Mouse (Mus musculus) hindbrain, embryonic 15.5 days (tissue): Measurements from ENCODE around the gene Mau2. TPM values are rescaled to one million over a fixed set of nuclear protein-coding genes. Genes with fewer than 3 reads are reported as not detected.
"Not testable (repeated sequence)": the region's sequence is repeated elsewhere in the genome, so short reads cannot be mapped to it uniquely, and the experiment has no call there.

Experiments
- ATAC-seq: fragments of 200-750 bp; cut with Nextera tagmentation; 2 replicates; pipeline ENCODE4 v1.8.0; 2017; ENCODE audit warnings: low read depth, moderate number of reproducible peaks, moderate TSS enrichment; ENCODE audit not compliant: low FRiP score
- H3K27ac ChIP-seq: fragments of 300-500 bp; sonication (generic); replicated peaks from 2 replicates; pipeline ENCODE4 v1.5.1; 2015; ENCODE audit warnings: mild to moderate bottlenecking, inconsistent platforms
- H3K27me3 ChIP-seq: fragments of 300-500 bp; sonication (generic); 2 replicates; pipeline ENCODE4 v1.6.1; 2015; ENCODE audit warnings: control low read depth, inconsistent platforms
- H3K36me3 ChIP-seq: fragments of 300-500 bp; sonication (generic); 2 replicates; pipeline ENCODE4 v1.6.1; 2015; ENCODE audit warnings: control low read depth, inconsistent platforms
- H3K4me1 ChIP-seq: fragments of 300-500 bp; sonication (generic); replicated peaks from 2 replicates; pipeline ENCODE4 v1.6.1; 2015; ENCODE audit warnings: control low read depth, inconsistent platforms
- H3K4me2 ChIP-seq: fragments of 300-500 bp; sonication (generic); 2 replicates; pipeline ENCODE4 v1.6.1; 2015; ENCODE audit warnings: moderate library complexity, mild to moderate bottlenecking, inconsistent platforms
- H3K4me3 ChIP-seq: fragments of 300-500 bp; sonication (generic); 2 replicates; pipeline ENCODE4 v1.5.1; 2015; ENCODE audit warnings: mild to moderate bottlenecking, inconsistent platforms
- H3K9ac ChIP-seq: fragments of 300-500 bp; sonication (generic); 2 replicates; pipeline ENCODE4 v1.6.1; 2015; ENCODE audit warnings: inconsistent platforms
- H3K9me3 ChIP-seq: fragments of 300-500 bp; sonication (generic); 2 replicates; pipeline ENCODE4 v1.6.1; 2016; ENCODE audit warnings: control low read depth, inconsistent platforms
- WGBS: fragments of 180-500 bp; shearing (Covaris S2); methylation state at CpG from one replicate; pipeline ENCODE4 v1.1.7; 2015; 5-methylcytosine and 5-hydroxymethylcytosine counted together
- polyA plus RNA-seq: library from polyadenylated mRNA; unstranded; fragments of >200 nt; fragmentation: Nextera tagmentation; extraction: Ambion mirVana; gene quantifications from 2 replicates; pipeline ENCODE4 v1.2.1, GENCODE M21; 2015

The Mau2 gene
- polyA plus RNA-seq, 1 experiment from 2014 or later: 72.2 TPM

DNA sequence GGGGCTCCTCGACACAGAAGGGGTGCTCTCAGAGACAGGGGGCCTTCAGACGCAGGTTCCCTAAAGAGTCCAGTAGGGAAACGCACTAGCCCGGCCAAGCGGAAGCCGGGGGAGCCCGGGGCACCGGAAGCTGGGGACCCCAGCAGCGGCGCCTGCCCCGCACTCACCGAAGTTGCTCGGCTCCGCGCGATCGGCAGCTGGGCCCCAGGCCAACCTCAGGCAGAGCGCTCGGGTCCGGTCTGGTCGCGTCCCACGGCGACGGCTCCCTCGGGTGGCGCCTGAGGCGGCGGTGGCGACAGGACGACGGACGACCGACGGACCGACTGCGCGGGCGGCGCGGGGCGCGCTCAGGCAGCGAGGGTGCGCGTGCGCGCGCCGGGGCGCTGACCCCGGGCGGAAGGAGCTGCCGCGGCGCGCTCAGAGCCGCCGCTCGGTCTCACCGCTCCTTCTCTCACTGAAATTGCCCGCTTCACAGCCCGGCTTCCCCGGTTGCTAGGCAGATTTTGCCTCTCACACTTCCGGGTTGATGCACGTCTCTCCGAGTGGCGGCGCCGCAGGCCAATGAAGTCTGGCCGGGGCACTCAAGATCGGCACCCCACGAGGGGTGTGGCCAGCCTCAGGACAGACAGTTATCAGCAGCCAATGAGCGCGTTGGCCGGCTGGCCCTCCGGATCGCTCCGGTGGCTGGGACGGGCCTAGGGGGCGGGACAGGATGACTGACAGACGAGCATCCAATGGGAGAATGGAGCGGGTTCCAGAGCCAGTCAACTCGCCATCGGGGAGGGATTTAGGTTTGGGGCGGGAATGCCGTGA, 46.6 kb downstream of the Mau2 start, which contains the start of gene Gatad2a:
Gene Gatad2a (minus strand): TSS at position 609 of the 813 bp plus-strand sequence.
- peak within 1 kb of the TSS; percentile 81 for H3K4me2 ChIP-seq
- peak within 1 kb of the TSS; percentile 85 for H3K4me3 ChIP-seq
- peak; percentile 100 for ATAC-seq
- H3K36me3 ChIP-seq: no peaks in the 10 kb centered on the region
- H3K4me1 ChIP-seq: peaks cover 20% of the 10 kb centered on the region
- no peaks in the 10 kb centered on the region for H3K9me3 ChIP-seq
- whole genome bisulfite sequencing: under 1% methylated on average over 63 of the region's 87 CpGs
- peak within 1 kb of the TSS; percentile 60 for H3K9ac ChIP-seq
- peak within 1 kb of the TSS; percentile 75 for H3K27ac ChIP-seq
- H3K27me3 ChIP-seq: no peaks in the 10 kb centered on the region

DNA sequence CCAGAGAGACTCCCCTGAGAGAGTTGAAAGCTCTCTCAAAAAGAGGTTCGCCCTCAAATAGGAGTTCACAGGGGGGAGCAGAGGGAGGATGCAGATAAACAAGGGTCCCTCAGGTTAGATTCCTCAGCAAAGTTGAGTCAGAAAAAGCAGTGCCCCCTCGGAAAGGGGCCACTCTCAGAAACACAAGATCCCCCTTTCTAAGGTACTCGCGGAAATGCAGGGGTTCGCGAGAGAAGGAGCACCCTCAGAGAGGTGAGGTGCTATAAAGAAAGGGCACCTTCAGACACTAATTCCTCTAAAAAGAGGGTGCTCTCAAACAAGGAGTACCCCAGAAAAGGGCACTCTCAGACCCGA, 47.1 kb downstream of the Mau2 start:
- H3K4me1 ChIP-seq: peaks cover 20% of the 10 kb centered on the region
- no peak for ATAC-seq
- 3% methylated on average over 7 of the region's 7 CpGs for WGBS
- H3K27ac ChIP-seq: peak overlapping the region; percentile 74; the same call in 1 of the 2 replicates
- no peaks in the 10 kb centered on the region for H3K36me3 ChIP-seq
- H3K9ac ChIP-seq: peak overlapping the region; percentile 60
- H3K4me2 ChIP-seq: peak overlapping the region; percentile 78
- no peaks in the 10 kb centered on the region for H3K9me3 ChIP-seq
- H3K4me3 ChIP-seq: peak overlapping the region; percentile 85
- no peaks in the 10 kb centered on the region for H3K27me3 ChIP-seq

DNA sequence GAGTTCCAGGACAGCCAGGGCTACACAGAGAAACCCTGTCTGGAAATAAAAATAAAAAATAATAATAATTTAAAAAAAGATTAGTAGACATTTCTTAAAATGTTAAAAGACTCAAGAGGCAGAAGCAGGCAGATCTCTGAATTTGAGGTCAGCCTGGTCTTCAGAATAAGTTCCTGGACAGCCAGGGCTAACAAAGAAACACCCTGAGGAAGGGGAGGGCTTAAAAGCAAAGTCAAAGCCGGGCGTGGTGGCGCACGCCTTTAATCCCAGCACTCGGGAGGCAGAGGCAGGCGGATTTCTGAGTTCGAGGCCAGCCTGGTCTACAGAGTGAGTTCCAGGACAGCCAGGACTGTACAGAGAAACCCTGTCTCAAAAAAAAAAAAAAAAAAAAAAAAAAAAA, 53.6 kb downstream of the Mau2 start:
- not testable (repeated sequence) for H3K4me3 ChIP-seq, H3K27ac ChIP-seq, H3K36me3 ChIP-seq, H3K27me3 ChIP-seq, H3K4me1 ChIP-seq, ATAC-seq, H3K4me2 ChIP-seq, H3K9ac ChIP-seq, H3K9me3 ChIP-seq
- WGBS: 100% methylated on average over 5 of the region's 7 CpGs

DNA sequence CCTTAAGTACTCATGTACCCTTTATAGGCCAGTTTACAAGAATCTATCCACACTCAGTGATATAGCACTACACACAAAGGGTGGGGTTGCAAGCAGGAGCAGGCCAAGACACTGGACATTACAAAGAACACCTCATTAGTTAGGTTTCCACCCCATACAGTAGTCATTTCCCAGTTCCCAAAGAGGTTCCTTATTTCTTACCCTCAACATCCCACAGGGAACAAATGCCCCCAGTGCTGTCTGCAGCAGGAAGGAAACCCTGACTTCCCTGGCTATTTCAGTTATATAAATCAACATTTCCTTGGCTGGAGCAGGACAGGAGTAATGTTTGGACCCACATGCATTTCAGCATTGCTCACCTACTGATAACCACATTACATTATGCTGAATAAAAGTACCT, 54.8 kb downstream of the Mau2 start:
- H3K9ac ChIP-seq: no peak overlapping the region
- no peak overlapping the region for H3K27ac ChIP-seq
- no peak overlapping the region for H3K4me3 ChIP-seq
- no peaks in the 10 kb centered on the region for H3K4me1 ChIP-seq
- no peaks in the 10 kb centered on the region for H3K9me3 ChIP-seq
- ATAC-seq: no peak
- H3K36me3 ChIP-seq: no peaks in the 10 kb centered on the region
- no peaks in the 10 kb centered on the region for H3K27me3 ChIP-seq
- H3K4me2 ChIP-seq: no peak overlapping the region

DNA sequence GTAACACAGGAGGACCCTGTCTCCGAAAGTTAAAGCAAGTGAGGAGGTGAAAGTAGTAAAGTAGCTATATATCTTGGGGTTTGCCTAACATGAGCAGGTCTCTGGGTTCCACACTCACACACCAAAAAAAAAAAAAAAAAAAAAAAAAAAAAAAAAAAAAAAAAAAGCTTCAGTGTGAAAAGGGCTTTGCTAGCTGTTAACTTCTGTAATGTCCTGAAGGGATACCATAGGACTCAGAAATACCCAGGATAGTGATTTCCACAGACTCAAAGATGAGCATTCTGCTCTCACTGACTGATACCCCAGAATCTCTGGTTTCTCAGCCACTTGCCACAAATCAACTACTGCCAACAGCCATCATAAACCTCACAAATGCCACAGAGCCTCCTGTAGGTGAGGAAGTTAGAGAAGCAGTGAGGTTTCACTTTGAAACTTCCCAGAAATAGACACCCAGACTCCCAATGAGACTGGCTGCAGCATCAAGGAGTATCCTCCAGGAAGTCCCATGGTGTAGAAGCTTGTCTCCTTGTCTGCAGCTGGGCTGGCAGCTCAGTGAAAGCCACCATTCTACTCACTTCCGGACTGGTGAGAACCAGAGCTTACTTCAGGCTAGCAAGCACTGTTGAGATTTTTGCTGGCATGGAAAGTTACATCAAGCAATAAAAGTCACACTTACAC, 57.5 kb downstream of the Mau2 start:
- H3K9me3 ChIP-seq: no peaks in the 10 kb centered on the region
- H3K4me1 ChIP-seq: no peaks in the 10 kb centered on the region
- no peak overlapping the region for H3K4me3 ChIP-seq
- no peak overlapping the region for H3K4me2 ChIP-seq
- WGBS: 88% methylated on average over 2 of the region's 2 CpGs
- no peak for ATAC-seq
- H3K9ac ChIP-seq: no peak overlapping the region
- no peaks in the 10 kb centered on the region for H3K27me3 ChIP-seq
- H3K27ac ChIP-seq: no peak overlapping the region
- H3K36me3 ChIP-seq: no peaks in the 10 kb centered on the region

DNA sequence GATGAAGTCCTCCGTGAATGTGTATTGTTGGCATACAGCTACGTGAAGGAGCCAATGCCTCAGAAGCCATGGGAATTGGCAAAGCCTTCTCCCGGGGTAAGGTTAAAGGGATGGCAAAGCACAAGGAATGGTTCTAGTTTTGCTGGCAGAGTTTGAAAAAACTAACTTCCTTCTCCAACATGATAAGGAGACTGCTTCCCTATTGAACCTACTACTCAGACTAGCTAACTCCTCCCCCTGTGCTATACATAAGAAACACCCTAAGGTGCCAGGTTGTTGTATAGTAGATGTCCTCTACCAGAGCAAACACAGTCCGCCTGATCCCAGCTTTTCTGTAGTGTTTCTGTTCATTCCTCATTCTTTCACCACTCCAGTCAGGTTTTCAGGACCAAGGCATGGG, 64.1 kb downstream of the Mau2 start:
- 93% methylated on average over 4 of the region's 4 CpGs for WGBS
- no peak for ATAC-seq

DNA sequence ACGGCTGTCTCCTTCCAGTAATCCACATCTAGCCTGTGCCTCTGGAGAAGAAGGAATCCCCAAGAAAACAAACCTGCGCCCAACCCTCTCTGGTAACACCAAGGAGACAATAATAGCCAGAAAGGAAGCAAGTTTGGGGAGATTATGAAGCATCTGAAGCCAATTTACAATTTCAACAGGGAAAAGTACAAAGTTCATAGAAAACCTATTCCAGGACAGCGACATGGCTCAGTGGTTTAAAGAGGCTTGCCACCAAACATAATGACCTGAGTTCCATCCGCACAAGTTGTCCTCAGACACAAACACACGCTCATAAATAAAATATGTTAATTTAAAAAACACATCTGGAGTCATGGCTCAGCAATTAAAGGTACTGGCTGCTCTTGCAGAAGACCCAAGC, 67.7 kb downstream of the Mau2 start:
- H3K36me3 ChIP-seq: no peaks in the 10 kb centered on the region
- 36% methylated on average over 5 of the region's 5 CpGs for WGBS
- no peaks in the 10 kb centered on the region for H3K9me3 ChIP-seq
- no peak for ATAC-seq
- H3K4me2 ChIP-seq: peak overlapping the region; percentile 95
- peak overlapping the region; percentile 80 for H3K27ac ChIP-seq
- peaks cover 37% of the 10 kb centered on the region for H3K4me1 ChIP-seq
- peak overlapping the region; percentile 86 for H3K9ac ChIP-seq
- H3K27me3 ChIP-seq: no peaks in the 10 kb centered on the region
- peak overlapping the region; percentile 96 for H3K4me3 ChIP-seq

More for the DNA sequence above, 64.1 kb downstream of the Mau2 start:
- Histone ChIP-seq H3K27ac (no peak overlapping the region), H3K9me3 (no peaks in the 10 kb centered on the region), H3K4me2 (no peak overlapping the region), H3K4me1 (peaks cover 11% of the 10 kb centered on the region), H3K27me3 (no peaks in the 10 kb centered on the region), H3K9ac (no peak overlapping the region), H3K36me3 (no peaks in the 10 kb centered on the region), H3K4me3 (no peak overlapping the region)

DNA sequence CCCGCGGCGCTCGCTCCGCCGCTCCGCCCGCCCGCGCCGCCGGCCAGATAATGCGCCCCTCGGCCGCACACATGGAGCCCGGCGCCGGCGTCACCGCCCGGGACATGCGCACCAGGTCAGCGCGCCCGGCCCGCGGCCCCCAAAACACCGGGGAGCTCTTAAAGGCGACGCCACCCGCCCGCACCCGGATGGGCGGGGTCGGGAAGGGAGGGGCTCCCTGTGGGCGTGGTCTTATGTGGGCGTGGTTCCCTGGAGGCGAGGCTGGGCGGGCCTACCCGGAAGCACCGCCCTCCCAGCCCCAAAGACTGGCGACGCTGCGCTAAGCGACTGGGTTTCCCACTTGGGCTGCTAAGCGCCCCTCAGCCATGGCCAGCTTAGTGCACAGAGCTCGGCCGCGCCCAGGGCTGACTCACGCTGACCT, 68.3 kb downstream of the Mau2 start:
- Histone ChIP-seq H3K9ac (peak overlapping the region; percentile 86), H3K27ac (peak overlapping the region; percentile 80), H3K4me2 (peak overlapping the region; percentile 95), H3K27me3 (no peaks in the 10 kb centered on the region), H3K4me3 (peak overlapping the region; percentile 96), H3K4me1 (peaks cover 37% of the 10 kb centered on the region), H3K9me3 (no peaks in the 10 kb centered on the region), H3K36me3 (no peaks in the 10 kb centered on the region)
- ATAC-seq: peak; percentile 94
- WGBS: under 1% methylated on average over 38 of the region's 50 CpGs

DNA sequence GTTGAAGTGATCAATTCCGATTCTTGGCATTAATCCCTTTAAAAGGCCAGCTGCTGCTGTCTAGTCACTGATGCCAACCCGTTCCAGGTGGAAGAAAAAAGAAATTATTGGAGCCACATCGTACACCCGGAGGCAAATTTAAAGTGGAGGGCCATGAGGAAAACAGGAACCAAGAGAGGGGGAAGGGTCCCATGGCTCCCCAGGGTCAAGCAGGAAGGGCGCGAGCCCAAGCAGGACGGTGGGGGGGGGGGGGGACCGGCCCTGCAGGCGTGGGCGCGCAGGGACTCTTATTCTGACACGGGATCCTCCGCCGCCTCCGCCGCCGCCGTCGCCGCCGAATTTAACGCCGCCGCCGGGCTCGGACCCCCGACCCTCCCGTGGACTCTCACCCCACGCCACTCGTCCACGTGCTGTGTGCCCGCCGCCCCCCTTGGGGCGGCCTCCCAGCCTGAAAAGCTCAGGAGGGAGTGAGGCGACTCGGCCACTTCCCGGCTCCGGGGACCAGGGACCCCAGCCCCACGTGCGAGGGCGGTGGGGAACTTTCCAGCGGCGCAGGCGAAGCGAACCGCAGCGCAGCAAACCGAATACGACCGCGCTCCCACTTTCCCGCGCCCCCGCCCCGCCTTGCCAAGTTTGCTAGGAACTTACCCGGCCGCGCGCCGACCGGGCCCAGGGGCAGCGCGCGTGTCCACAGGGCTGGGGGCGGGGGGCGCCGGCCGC, 68.9 kb downstream of the Mau2 start:
- no peaks in the 10 kb centered on the region for H3K27me3 ChIP-seq
- peaks cover 37% of the 10 kb centered on the region for H3K4me1 ChIP-seq
- H3K36me3 ChIP-seq: no peaks in the 10 kb centered on the region
- peak overlapping the region; percentile 96 for H3K4me3 ChIP-seq
- H3K27ac ChIP-seq: peak overlapping the region; percentile 80
- H3K9me3 ChIP-seq: no peaks in the 10 kb centered on the region
- peak; percentile 60; the same call in 1 of the 2 replicates for ATAC-seq
- peak overlapping the region; percentile 95 for H3K4me2 ChIP-seq
- WGBS: 0% methylated on average over 59 of the region's 68 CpGs
- peak overlapping the region; percentile 86 for H3K9ac ChIP-seq

DNA sequence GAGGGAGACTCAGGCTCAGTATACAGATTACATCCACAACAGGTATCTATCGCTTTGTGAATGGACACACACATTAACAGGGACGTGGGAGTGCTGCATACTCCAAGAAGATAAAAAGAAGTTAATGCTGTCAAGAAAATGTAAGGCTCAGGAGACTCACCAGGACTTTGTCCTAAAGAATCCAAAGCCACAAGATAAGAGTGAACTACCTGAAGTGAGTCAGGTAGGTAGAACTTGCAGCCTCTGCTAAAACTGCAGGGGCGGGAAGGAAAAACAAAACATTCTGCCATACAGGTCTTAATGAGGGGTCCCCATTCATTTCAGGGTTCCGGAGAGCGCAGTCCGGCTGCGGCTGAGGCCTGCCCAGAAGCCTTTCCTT, 69.5 kb downstream of the Mau2 start:
- Histone ChIP-seq H3K36me3 (no peaks in the 10 kb centered on the region), H3K4me2 (peak overlapping the region; percentile 95), H3K4me3 (peak overlapping the region; percentile 96), H3K9me3 (no peaks in the 10 kb centered on the region), H3K27ac (peak overlapping the region; percentile 80; the same call in 1 of the 2 replicates), H3K9ac (peak overlapping the region; percentile 86), H3K27me3 (no peaks in the 10 kb centered on the region), H3K4me1 (peaks cover 37% of the 10 kb centered on the region)
- WGBS: 10% methylated on average over 7 of the region's 7 CpGs
- no peak for ATAC-seq

DNA sequence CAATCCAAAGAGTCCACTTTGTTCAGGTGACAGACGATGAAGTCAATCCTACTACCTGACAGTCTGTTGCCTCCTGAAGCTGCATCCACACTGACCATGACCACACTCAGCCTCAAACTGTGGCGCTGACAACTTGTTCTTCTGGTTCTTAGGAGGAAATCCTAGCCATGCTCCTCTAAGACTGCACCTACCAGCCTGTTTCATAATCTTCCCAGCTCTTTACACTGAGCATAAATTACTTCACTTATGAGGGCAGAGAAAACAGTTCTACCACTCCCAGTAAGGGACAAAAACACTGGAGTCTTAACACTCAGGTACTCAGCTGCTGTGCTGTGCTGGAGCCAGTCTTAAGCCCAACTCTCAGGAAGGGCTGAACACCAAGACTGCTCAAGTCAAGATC, 71.7 kb downstream of the Mau2 start:
- H3K9ac ChIP-seq: no peak overlapping the region
- no peak overlapping the region for H3K27ac ChIP-seq
- ATAC-seq: no peak
- H3K36me3 ChIP-seq: no peaks in the 10 kb centered on the region
- H3K9me3 ChIP-seq: no peaks in the 10 kb centered on the region
- WGBS: 91% methylated on average over 2 of the region's 2 CpGs
- no peak overlapping the region for H3K4me3 ChIP-seq
- peaks cover 37% of the 10 kb centered on the region for H3K4me1 ChIP-seq
- no peak overlapping the region for H3K4me2 ChIP-seq
- H3K27me3 ChIP-seq: no peaks in the 10 kb centered on the region
